Mouse (Mus musculus): ENCODE results near the gene Rabep1.
"Not testable (repeated sequence)": the region's sequence is repeated elsewhere in the genome, so short reads cannot be mapped to it uniquely, and the experiment has no call there.

Gene Rabep1

GRCm38 (mm10) chr11:70828975-70829615 lies 15.5 kb upstream of the Rabep1 start:
- no peak for ATAC-seq (ENCODE audit: insufficient number of reproducible peaks, low FRiP score, low TSS enrichment)

- ATAC-seq (ENCODE audit: insufficient number of reproducible peaks, low FRiP score, low TSS enrichment) = no peak
Measured at GRCm38 (mm10) chr11:70831201-70831600, 13.4 kb upstream of the Rabep1 start.

- ATAC-seq (ENCODE audit: insufficient number of reproducible peaks, low FRiP score, low TSS enrichment) = no peak
Measured at GRCm38 (mm10) chr11:70833408-70833807, 11.2 kb upstream of the Rabep1 start.

GRCm38 (mm10) chr11:70833831-70834230 lies 10.7 kb upstream of the Rabep1 start:
- ATAC-seq (ENCODE audit: insufficient number of reproducible peaks, low FRiP score, low TSS enrichment) = no peak

GRCm38 (mm10) chr11:70835381-70835831 lies 9.2 kb upstream of the Rabep1 start:
- ATAC-seq (ENCODE audit: insufficient number of reproducible peaks, low FRiP score, low TSS enrichment) = no peak

- no peak for ATAC-seq (ENCODE audit: insufficient number of reproducible peaks, low FRiP score, low TSS enrichment)
Measured at GRCm38 (mm10) chr11:70837031-70837430, 7.5 kb upstream of the Rabep1 start.

GRCm38 (mm10) chr11:70838610-70839009 lies 6.0 kb upstream of the Rabep1 start:
- ATAC-seq (ENCODE audit: insufficient number of reproducible peaks, low FRiP score, low TSS enrichment) = no peak

GRCm38 (mm10) chr11:70842983-70843382 lies 1.6 kb upstream of the Rabep1 start:
- no peak for ATAC-seq (ENCODE audit: insufficient number of reproducible peaks, low FRiP score, low TSS enrichment)

- no peak for ATAC-seq (ENCODE audit: insufficient number of reproducible peaks, low FRiP score, low TSS enrichment)
Measured at GRCm38 (mm10) chr11:70843701-70844551, 652 bp upstream of the Rabep1 start.

- ATAC-seq (ENCODE audit: insufficient number of reproducible peaks, low FRiP score, low TSS enrichment) = no peak
Measured at GRCm38 (mm10) chr11:70845457-70845978, 940 bp downstream of the Rabep1 start.

GRCm38 (mm10) chr11:70846029-70846428 lies 1.5 kb downstream of the Rabep1 start:
- ATAC-seq (ENCODE audit: insufficient number of reproducible peaks, low FRiP score, low TSS enrichment) = no peak

- no peak for ATAC-seq (ENCODE audit: insufficient number of reproducible peaks, low FRiP score, low TSS enrichment)
Measured at GRCm38 (mm10) chr11:70860371-70860770, 15.8 kb downstream of the Rabep1 start.

GRCm38 (mm10) chr11:70863204-70863603 lies 18.6 kb downstream of the Rabep1 start:
- ATAC-seq (ENCODE audit: insufficient number of reproducible peaks, low FRiP score, low TSS enrichment) = not testable (repeated sequence)

GRCm38 (mm10) chr11:70865223-70865622 lies 20.6 kb downstream of the Rabep1 start:
- no peak for ATAC-seq (ENCODE audit: insufficient number of reproducible peaks, low FRiP score, low TSS enrichment)

- ATAC-seq (ENCODE audit: insufficient number of reproducible peaks, low FRiP score, low TSS enrichment) = no peak
Measured at GRCm38 (mm10) chr11:70869263-70869662, 24.7 kb downstream of the Rabep1 start.

- no peak for ATAC-seq (ENCODE audit: insufficient number of reproducible peaks, low FRiP score, low TSS enrichment)
Measured at GRCm38 (mm10) chr11:70869811-70870210, 25.2 kb downstream of the Rabep1 start.

- ATAC-seq (ENCODE audit: insufficient number of reproducible peaks, low FRiP score, low TSS enrichment) = no peak
Measured at GRCm38 (mm10) chr11:70870407-70870806, 25.8 kb downstream of the Rabep1 start.

- no peak for ATAC-seq (ENCODE audit: insufficient number of reproducible peaks, low FRiP score, low TSS enrichment)
Measured at GRCm38 (mm10) chr11:70871110-70871509, 26.5 kb downstream of the Rabep1 start.

- no peak for ATAC-seq (ENCODE audit: insufficient number of reproducible peaks, low FRiP score, low TSS enrichment)
Measured at GRCm38 (mm10) chr11:70871766-70872330, 27.3 kb downstream of the Rabep1 start.

- no peak for ATAC-seq (ENCODE audit: insufficient number of reproducible peaks, low FRiP score, low TSS enrichment)
Measured at GRCm38 (mm10) chr11:70873846-70874613, 29.5 kb downstream of the Rabep1 start.

Measured in cerebellum, adult (tissue).